Mouse (Mus musculus) lung, adult 2 months (tissue): ENCODE data around the gene B3gnt2.

Experiments
- CTCF ChIP-seq: fragments of 200-500 bp; IDR thresholded peaks from 2 replicates; pipeline ENCODE4 v1.5.1; 2011; ENCODE audit warnings: mild to moderate bottlenecking, low read length, control low read depth; ENCODE audit not compliant: insufficient read depth
- POLR2A ChIP-seq: fragments of 200-500 bp; IDR thresholded peaks from 2 replicates; pipeline ENCODE4 v1.6.1; 2011; ENCODE audit warnings: low read depth, mild to moderate bottlenecking, control low read depth, low read length, borderline replicate concordance; ENCODE audit errors: extremely low read depth

- no peak for TF ChIP-seq POLR2A
- TF ChIP-seq CTCF = no peak
These were observed 66.9 kb downstream of the B3gnt2 start for GRCm38 (mm10) chr11:22793881-22794203.
